Mouse (Mus musculus) embryonic facial prominence, embryonic 14.5 days (tissue): ENCODE measurements around the gene Armc5. TPM values are rescaled to one million over a fixed set of nuclear protein-coding genes. Genes with fewer than 3 reads are reported as not detected.

Experiments used
- ATAC-seq: fragments of 200-750 bp; cut with Nextera tagmentation; 2 replicates; pipeline ENCODE4 v1.8.0; 2017; ENCODE audit warnings: low read depth, moderate number of reproducible peaks, moderate TSS enrichment
- DNase-seq: peaks from one replicate; pipeline ENCODE4 v3.0.0-alpha.2; 2015; ENCODE audit warnings: low spot score
- H3K27ac ChIP-seq: fragments of 300-500 bp; sonication (generic); replicated peaks from 2 replicates; pipeline ENCODE4 v1.5.1; 2014; ENCODE audit warnings: low read depth, mild to moderate bottlenecking, low read length, moderate library complexity
- H3K27me3 ChIP-seq: fragments of 300-500 bp; sonication (generic); replicated peaks from 2 replicates; pipeline ENCODE4 v1.6.1; 2014; ENCODE audit warnings: low read length; ENCODE audit not compliant: control insufficient read depth, insufficient read depth
- H3K36me3 ChIP-seq: fragments of 300-500 bp; sonication (generic); 2 replicates; pipeline ENCODE4 v1.6.1; 2014; ENCODE audit warnings: low read length, mixed read lengths; ENCODE audit not compliant: control insufficient read depth, insufficient read depth
- H3K4me1 ChIP-seq: fragments of 300-500 bp; sonication (generic); 2 replicates; pipeline ENCODE4 v1.6.1; 2014; ENCODE audit warnings: antibody characterized with exemption, low read length; ENCODE audit not compliant: control insufficient read depth, insufficient read depth
- H3K4me2 ChIP-seq: fragments of 300-500 bp; sonication (generic); 2 replicates; pipeline ENCODE4 v1.6.1; 2014; ENCODE audit warnings: low read depth, mild to moderate bottlenecking, low read length, moderate library complexity, mixed read lengths
- H3K4me3 ChIP-seq: fragments of 300-500 bp; sonication (generic); 2 replicates; pipeline ENCODE4 v1.5.1; 2014; ENCODE audit warnings: low read depth, mild to moderate bottlenecking, low read length
- H3K9ac ChIP-seq: fragments of 300-500 bp; sonication (generic); 2 replicates; pipeline ENCODE4 v1.6.1; 2014; ENCODE audit warnings: low read depth, mild to moderate bottlenecking, low read length, moderate library complexity, mixed read lengths
- H3K9me3 ChIP-seq: fragments of 300-500 bp; sonication (generic); 2 replicates; pipeline ENCODE4 v1.6.1; 2016; ENCODE audit warnings: low read length; ENCODE audit not compliant: control insufficient read depth
- WGBS: fragments of 180-500 bp; shearing (Covaris S2); extraction: QIAGEN DNeasy Blood & Tissue Kit; methylation state at CpG from one replicate; pipeline ENCODE4 v1.1.7; 2014; 5-methylcytosine and 5-hydroxymethylcytosine counted together
- polyA plus RNA-seq: library from polyadenylated mRNA; unstranded; fragments of >200 nt; fragmentation: Nextera tagmentation; extraction: Ambion mirVana; gene quantifications from 2 replicates; pipeline ENCODE4 v1.2.1, GENCODE M21; 2014

Gene Armc5
- polyA plus RNA-seq, 1 experiment from 2014 or later: 12.4 TPM

DNA sequence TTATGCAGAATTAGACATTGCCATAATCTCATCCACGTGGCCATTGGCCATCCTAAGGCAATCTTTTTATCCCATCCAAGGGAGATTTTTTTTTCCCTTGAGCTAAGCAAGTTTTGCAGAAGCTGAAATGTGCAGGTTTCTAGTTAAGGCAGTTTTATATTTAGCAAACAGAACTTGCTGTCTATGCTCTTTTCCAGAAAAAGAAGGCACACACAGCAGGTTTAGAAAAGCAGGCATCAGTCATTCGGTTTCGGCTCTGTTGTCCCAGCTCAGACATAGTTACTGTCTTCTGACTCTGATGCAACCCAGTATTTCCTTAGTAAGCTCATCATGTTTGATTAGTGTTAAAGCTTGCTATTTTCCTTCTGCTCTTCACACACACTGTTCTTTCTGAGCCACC lies 16.2 kb upstream of the Armc5 start:
- no peak for ATAC-seq
- Histone ChIP-seq H3K4me3 (no peak overlapping the region), H3K9ac (no peak overlapping the region), H3K36me3 (no peaks in the 10 kb centered on the region), H3K9me3 (no peaks in the 10 kb centered on the region), H3K27me3 (no peaks in the 10 kb centered on the region), H3K4me2 (no peak overlapping the region), H3K4me1 (no peaks in the 10 kb centered on the region), H3K27ac (no peak overlapping the region)
- DNase-seq: no peak
- WGBS: 84% methylated on average over 3 of the region's 3 CpGs

DNA sequence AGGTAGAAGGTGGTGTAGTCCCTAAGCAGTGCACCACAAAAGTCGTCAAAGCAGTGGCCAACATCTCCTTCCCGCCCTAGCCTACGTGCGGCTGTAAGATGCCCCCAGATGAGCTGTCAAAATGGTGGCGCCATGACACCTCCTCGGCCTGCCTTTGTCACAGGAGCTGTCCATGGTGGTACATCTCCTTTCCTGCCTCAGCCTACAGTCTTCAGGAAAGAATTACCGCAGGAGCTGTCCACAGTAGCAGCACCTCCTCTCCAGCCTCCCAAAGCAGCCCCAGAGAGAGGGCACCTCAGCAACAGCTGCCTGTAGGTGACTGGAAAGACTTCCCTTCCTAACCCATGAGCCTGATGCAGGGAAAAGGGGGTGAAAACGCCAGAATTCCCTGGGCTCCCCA lies 5.4 kb upstream of the Armc5 start:
- Histone ChIP-seq H3K4me1 (no peaks in the 10 kb centered on the region), H3K4me2 (no peak overlapping the region), H3K9me3 (0 out of 2 replicates have a peak, but pooled peaks cover under 1% of the 10 kb centered on the region), H3K27ac (no peak overlapping the region), H3K4me3 (no peak overlapping the region), H3K27me3 (no peaks in the 10 kb centered on the region), H3K36me3 (no peaks in the 10 kb centered on the region), H3K9ac (no peak overlapping the region)
- DNase-seq (no peak), ATAC-seq (no peak)
- WGBS: 38% methylated on average over 8 of the region's 8 CpGs

DNA sequence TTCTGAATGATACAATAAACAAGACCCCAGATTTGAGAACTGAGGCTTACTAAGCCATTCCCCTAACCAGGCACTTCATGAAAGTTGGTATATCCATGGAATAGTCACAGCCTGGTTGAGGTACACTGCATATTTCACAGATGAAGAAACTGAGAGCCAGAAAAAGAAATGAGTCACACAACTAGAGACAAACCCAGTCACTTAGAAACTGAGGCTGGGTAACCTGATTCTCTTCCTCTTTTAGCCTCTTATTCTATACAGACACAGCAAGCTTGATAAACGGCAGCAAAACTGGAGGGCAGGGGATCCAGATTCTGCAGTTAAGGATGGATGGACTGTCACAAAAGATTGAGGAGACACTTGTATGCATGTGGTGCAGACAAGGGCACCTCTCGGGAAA lies 2.3 kb upstream of the Armc5 start:
- Histone ChIP-seq H3K27me3 (no peaks in the 10 kb centered on the region), H3K4me1 (peaks cover 3% of the 10 kb centered on the region; the same call in 1 of the 2 replicates), H3K4me3 (no peak overlapping the region), H3K36me3 (peaks cover 4% of the 10 kb centered on the region; the same call in 1 of the 2 replicates), H3K9ac (no peak overlapping the region), H3K4me2 (no peak overlapping the region), H3K27ac (no peak overlapping the region), H3K9me3 (no peaks in the 10 kb centered on the region)
- WGBS: 81% methylated on average over 2 of the region's 2 CpGs
- no peak for DNase-seq
- ATAC-seq: no peak

DNA sequence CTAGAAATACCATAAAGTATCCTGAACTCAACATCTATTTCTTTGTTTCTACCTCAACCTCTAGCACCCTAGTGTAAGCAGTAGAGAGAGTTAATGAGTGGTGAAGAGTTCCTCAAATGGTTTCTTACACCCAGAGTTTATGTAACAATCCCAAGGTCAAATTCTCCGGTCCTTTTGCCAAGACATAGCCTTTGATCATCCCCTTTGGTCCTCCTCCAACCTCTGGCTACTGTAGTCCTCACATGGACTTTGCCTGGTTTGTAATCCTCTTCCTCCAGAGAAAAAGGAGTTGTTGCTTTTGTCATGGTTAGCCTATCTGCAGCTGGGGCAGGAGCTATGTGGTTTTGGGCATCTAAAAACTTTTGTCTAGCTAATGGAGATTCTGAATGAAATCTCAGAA lies 1.7 kb upstream of the Armc5 start:
- Histone ChIP-seq H3K36me3 (peaks cover 11% of the 10 kb centered on the region), H3K4me3 (no peak overlapping the region), H3K9ac (no peak overlapping the region), H3K4me2 (no peak overlapping the region), H3K9me3 (no peaks in the 10 kb centered on the region), H3K4me1 (peaks cover 3% of the 10 kb centered on the region; the same call in 1 of the 2 replicates), H3K27ac (no peak overlapping the region), H3K27me3 (no peaks in the 10 kb centered on the region)
- no peak for DNase-seq
- WGBS: 100% methylated on average over 1 of the region's 1 CpGs
- no peak for ATAC-seq

DNA sequence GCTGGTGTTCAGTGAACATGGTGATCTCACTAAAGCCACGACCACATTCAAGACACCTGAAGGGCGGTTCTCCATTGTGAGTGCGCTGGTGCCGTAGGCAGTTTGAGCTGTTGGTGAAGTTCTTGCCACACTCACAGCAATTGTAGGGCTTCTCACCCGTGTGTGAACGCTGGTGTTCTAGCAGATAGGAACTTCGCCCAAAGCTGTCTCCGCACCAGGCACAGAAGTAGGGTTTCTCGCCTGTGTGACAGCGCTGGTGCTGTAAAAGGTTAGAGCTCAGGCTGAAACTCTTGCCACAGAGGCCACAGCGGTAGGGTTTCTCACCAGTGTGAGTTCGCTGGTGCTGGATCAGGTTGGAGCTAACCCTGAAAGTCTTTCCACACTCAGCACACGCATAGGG lies 716 bp upstream of the Armc5 start:
- Histone ChIP-seq H3K9me3 (no peaks in the 10 kb centered on the region), H3K27me3 (no peaks in the 10 kb centered on the region), H3K4me1 (peaks cover 3% of the 10 kb centered on the region; the same call in 1 of the 2 replicates), H3K4me3 (no peak overlapping the region), H3K36me3 (peaks cover 20% of the 10 kb centered on the region), H3K4me2 (peak overlapping the region; percentile 69), H3K9ac (no peak overlapping the region), H3K27ac (no peak overlapping the region)
- 97% methylated on average over 13 of the region's 13 CpGs for WGBS
- ATAC-seq: no peak
- no peak for DNase-seq

DNA sequence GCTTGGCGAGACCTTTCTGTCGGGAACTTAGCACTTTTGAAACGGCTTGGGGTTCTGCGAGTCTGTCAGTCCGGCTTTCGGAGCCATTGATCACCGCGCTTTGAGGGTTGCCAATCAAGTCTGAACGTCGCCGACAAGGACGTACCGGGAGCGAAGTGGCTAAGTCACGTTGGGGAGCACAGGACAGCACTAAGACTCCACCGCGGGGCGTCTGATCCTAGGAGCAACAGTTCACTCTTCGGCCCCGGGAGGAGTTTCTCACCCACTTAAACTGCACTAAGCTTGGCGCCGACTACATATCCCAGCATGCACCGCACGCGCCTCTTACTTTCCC lies 418 bp downstream of the Armc5 start:
- no peak for ATAC-seq
- peaks cover 31% of the 10 kb centered on the region for H3K36me3 ChIP-seq
- peaks cover 3% of the 10 kb centered on the region; the same call in 1 of the 2 replicates for H3K4me1 ChIP-seq
- H3K4me3 ChIP-seq: peak overlapping the region; percentile 65
- peak overlapping the region; percentile 69 for H3K4me2 ChIP-seq
- whole genome bisulfite sequencing: under 1% methylated on average over 25 of the region's 25 CpGs
- no peaks in the 10 kb centered on the region for H3K27me3 ChIP-seq
- peak overlapping the region; percentile 85 for H3K9ac ChIP-seq
- no peaks in the 10 kb centered on the region for H3K9me3 ChIP-seq
- no peak for DNase-seq
- H3K27ac ChIP-seq: peak overlapping the region; percentile 98

DNA sequence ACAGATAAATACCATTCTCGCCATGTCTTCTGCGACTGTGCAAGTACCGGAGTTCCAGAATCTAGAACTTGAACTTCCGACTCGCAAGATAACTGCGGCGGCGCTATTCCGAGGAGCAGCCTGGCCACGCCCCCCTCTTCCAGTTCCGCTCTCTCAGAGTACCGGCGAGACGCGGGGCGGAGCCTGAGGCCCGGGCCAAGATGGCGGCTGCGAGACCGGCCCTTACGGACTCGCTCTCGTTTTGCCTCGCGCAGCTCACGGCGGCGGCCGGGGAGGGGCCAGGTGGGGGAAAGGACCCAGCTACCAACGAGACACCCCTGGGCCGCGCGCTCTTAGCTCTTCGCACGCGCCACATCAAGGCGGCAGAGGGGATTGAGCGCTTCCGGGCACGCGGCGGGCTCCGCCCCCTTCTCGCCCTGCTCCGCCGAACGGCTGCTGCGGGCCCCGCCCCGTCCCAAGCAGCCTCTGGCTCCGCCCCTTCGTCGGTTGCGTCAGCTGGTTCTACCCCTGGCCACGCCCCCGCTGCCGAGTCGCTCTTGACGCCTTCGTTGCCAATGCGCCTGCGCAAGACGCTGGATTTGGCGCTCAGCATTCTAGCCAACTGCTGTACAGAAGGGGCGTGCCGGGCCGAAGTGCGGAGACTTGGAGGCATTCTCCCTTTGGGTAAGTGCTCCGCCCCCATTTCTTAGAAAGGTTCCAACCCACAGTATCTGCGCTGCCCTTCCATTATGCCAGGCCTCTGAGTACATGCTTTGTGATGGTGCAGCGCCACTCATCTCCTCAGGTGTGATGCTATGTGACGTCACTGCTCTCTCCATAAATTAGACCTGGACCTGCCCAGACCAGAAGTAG lies 1.0 kb downstream of the Armc5 start, which contains the start of gene 9130023H24Rik:
Gene 9130023H24Rik, minus strand, starts transcription at position 105 of the 852 bp plus-strand sequence.
- WGBS: under 1% methylated on average over 43 of the region's 72 CpGs
- Histone ChIP-seq H3K9ac (peak within 1 kb of the TSS; percentile 85), H3K27ac (peak within 1 kb of the TSS; percentile 98), H3K9me3 (no peaks in the 10 kb centered on the region), H3K4me3 (peak within 1 kb of the TSS; percentile 65), H3K4me1 (peaks cover 3% of the 10 kb centered on the region; the same call in 1 of the 2 replicates), H3K36me3 (peaks cover 37% of the 10 kb centered on the region), H3K4me2 (peak within 1 kb of the TSS; percentile 73), H3K27me3 (no peaks in the 10 kb centered on the region)
- peak; percentile 91 for ATAC-seq
- peak; percentile 100 for DNase-seq

DNA sequence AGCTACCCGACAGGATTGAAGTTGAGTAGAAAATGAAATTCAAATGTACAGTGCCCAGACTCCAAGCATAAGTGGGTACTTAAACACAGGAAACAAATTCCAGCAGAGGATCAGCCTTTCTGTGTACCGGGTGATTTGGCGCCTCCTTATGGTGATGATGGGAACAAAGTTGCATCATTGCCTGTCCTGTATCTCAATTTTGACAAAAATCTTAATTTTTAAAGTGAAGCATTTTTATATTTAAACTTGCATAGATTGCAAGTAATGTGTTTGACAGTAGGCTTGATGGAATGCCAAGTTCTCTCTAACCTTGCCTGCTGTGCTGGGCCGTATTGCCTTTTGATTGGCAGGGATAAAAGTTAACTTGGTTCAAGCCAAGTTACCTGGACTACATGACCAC lies 1.8 kb downstream of the Armc5 start:
- peak overlapping the region; percentile 85 for H3K9ac ChIP-seq
- DNase-seq: peak; percentile 54
- ATAC-seq: no peak

More for the DNA sequence above, 1.8 kb downstream of the Armc5 start:
- H3K9me3 ChIP-seq: no peaks in the 10 kb centered on the region
- H3K4me1 ChIP-seq: peaks cover 3% of the 10 kb centered on the region; the same call in 1 of the 2 replicates
- H3K27me3 ChIP-seq: no peaks in the 10 kb centered on the region
- peak overlapping the region; percentile 98 for H3K27ac ChIP-seq
- peak overlapping the region; percentile 65 for H3K4me3 ChIP-seq
- H3K36me3 ChIP-seq: peaks cover 40% of the 10 kb centered on the region
- WGBS: 22% methylated on average over 4 of the region's 4 CpGs
- H3K4me2 ChIP-seq: peak overlapping the region; percentile 73
